Mouse (Mus musculus) CD8-positive naive resting alpha-beta T cell, adult 2 months (primary cell): Measurements from ENCODE around the gene Snrnp200.
"Not testable (repeated sequence)": the region's sequence is repeated elsewhere in the genome, so short reads cannot be mapped to it uniquely, and the experiment has no call there.

Source experiments
- DNase-seq, 2 experiments: peaks; one replicate each; pipeline ENCODE4 v3.0.0; 2022; ENCODE audit warnings: low read depth in 2 of 2, low spot score in 2 of 2

Snrnp200 gene

DNA sequence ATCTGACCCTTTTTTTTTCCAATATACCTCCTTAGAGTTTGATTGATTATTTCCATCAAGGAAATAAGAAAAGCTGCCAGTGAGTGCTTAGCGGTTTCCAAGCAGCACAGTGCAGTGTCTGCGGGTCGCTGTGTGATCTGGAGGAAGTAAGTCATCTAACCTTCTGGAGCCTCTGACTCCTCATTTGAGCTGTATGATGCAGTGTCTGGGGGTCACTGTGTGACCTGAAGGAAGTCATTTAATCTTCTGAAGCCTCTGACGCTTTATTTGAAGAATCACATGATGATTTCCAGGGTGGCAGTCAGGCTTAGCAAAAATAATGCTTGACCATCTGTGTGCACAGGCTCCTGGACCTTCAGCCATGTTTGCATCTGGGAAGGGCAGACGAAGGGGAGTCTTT is 44.6 kb downstream of the Snrnp200 start:
- no peak for DNase-seq

DNA sequence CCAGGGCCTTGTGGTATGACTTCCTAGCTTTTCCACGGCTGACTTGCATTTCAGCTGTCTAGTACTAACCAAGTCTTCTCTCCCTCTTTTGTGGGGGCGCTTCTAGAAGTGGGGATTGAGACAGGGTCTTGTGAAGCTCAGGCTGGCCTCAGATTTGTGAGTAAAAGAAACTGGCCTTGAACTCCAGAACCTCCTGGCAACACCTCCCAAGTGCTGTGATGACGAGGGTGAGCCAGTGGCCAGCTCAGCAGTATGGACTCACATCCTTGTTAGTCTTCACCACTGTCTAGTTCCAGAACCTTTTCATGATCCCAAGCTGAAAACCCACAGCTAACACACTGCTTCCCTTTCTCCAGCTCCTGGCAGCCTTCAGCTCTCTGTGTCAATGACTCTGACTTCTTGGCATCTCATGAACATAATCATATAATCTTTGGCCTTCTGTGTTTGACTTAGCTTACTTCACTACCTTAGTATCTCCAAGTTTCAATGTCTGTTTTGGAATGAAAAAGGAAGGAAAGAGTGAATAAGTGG is 46.5 kb downstream of the Snrnp200 start:
- no peak for DNase-seq

- no peak for DNase-seq
Observed at GRCm38 (mm10) chr2:127255294-127255693, 47.1 kb downstream of the Snrnp200 start.

DNA sequence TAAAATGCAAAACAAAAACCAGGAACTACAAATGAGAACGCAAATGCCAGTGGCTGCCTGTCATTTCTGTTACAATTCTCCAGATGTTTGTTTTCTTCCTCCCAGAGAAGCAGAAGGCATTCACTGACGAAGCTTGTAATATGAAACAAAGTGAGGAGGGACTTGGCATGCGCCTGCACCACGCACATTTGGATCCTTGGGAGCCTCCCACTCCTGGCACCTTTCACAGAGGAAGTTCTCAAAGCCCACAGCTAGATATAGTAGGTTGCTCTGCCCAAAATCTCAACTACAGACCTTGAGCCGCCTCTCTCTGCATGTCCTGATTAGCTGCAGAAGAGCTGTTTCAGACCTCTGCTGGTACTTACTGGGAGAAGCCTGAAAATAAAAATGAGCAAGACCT is 51.2 kb downstream of the Snrnp200 start:
- DNase-seq = no peak

DNA sequence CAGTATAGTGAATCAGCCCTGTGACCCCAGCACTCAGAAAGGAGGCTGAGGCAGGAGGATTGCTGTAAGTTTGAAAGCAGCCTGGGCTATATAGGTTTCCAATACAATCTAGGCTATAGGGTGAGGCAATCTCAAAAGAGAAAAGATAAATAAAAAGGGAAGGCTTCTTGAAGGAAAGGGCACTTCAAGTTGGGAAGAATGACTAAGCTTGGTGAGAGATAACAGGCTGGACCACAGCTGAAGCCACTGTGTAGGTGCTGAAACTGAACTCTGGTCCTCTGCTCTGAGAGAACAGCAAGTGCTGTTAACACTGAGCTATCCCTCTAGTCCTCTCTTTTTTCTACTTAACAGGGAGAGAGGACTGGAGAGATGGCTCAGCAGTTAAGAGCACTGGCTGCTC is 54.3 kb downstream of the Snrnp200 start:
- no peak for DNase-seq

GRCm38 (mm10) chr2:127267854-127268253 is 59.7 kb downstream of the Snrnp200 start:
- no peak for DNase-seq

DNA sequence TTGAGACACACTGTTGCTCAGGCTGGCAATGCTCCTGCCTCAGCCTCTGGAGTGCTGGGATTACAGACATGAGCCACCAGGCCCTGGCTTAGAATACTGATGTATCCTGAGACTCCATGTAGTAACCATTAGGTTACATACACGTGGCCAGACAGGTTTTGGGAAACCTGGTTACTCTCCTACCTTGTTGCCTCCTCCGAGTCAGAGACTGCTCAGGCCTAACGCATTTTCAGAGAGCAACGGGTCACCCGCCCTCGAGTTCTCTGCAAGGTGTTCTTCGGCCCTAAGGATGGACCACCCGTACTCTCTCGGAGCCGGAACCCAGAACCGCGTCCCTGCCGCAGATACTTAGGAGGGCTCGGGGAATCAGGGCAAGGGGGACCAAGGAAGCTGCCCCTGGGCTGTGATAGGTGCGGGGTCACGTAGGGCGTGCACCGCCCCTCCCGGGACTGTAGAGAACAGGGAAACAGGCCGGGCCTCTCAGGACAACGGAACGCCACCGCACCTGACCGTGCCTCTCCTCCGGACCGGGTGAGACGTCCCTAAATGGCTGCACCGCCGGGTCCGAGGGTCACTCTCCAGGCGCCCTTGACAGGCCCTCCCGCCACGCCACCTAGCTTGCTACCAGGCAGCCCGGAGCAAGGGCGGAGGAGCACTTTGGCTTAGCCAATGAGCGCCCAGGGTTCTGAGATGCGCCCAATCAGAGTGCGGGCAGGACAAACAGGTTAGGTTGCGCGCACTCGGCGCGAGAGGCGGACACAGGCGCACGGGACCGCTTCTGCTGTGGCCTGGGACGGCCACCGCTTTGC is 61.5 kb downstream of the Snrnp200 start, which contains the start of gene Stard7:
TSS of gene Stard7 (plus strand) at position 728 of the 809 bp plus-strand sequence.
- DNase-seq = peak; percentile 91

DNA sequence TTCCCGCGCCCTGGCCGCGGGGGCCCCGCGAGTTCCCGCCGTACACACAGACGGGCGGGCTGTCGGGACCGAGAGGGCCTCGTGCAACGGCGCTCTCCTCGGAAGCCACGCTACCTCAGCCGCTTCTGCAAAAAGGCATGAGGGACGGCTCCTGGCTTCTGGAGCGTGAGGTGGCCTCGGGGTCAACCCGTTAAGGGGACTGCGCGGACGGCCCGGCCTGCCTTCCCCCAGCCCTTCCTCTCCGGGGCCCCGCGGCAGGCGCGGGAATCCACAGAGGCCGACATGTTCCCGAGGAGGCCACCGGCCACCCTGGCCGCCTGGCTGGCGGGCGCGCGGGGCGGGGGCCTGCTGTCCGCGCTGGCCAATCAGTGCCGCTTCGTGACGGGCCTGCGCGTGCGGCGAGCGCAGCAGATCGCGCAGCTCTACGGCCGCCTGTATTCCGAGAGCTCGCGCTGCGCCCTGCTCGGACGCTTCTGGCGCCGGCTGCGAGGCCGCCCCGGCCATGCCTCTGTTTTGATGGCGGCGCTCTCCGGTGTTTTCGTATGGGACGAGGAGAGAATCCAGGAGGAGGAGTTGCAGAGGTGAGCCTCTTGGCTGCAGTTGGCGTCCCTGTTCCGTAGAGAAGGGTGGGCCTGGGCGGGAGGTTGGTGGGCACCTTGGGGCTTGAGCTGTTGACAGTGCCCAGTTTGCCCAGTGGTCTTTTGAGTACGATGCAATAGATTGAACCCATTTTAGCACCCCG is 62.3 kb downstream of the Snrnp200 start:
- DNase-seq = peak; percentile 65 to 69

- no peak for DNase-seq
Observed at GRCm38 (mm10) chr2:127271042-127271515, 62.9 kb downstream of the Snrnp200 start.

GRCm38 (mm10) chr2:127272049-127272448 is 63.9 kb downstream of the Snrnp200 start:
- DNase-seq = not testable (repeated sequence)

- no peak for DNase-seq
Observed at GRCm38 (mm10) chr2:127272806-127273205, 64.6 kb downstream of the Snrnp200 start.

DNA sequence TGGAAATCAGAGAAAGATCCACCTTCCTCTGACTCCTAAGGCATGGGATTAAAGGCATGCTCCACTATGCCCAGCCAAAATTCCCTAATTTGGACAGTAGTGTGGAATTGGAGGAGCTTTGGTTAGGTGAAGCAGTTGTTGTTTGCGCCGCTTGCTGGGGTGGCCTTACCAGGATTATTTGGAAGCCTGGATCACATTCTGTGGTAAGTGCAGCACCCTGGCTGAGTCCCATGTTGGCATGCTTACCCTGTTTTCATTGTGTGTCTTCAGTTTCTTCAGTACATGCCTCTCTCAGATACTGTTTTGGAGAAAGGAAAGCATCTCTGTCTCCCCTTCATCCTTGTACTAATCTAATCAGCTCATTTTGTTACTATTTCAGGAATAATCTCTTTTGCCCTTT is 66.4 kb downstream of the Snrnp200 start:
- DNase-seq = no peak

GRCm38 (mm10) chr2:127275551-127276320 is 67.5 kb downstream of the Snrnp200 start:
- DNase-seq = no peak

DNA sequence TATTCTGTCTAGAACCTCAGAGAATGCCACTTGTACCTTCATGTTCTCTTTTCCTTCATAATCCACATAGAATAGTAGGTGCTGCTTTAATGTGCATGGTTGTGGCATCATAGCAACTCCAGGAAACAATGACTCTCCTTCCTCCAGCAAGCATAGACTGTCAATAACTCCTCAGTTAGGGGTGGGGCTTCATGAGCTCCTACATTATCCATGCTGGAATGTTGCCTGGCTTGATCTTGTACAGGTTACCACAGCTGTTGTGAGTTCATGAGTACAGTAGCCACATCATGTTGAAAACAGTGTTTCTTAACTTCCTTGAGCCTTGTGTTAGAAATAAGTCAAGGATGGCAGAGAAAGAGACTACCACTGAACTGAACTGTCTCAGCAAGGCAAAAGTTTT is 70.0 kb downstream of the Snrnp200 start:
- no peak for DNase-seq
